Mouse (Mus musculus) midbrain, embryonic 11.5 days (tissue): ENCODE data around the gene Dnah17. TPM values are rescaled to one million over a fixed set of nuclear protein-coding genes. Genes with fewer than 3 reads are reported as not detected.

Experiments used
- ATAC-seq: fragments of 200-750 bp; cut with Nextera tagmentation; 2 replicates; pipeline ENCODE4 v1.8.0; 2017; ENCODE audit warnings: moderate TSS enrichment, moderate library complexity; ENCODE audit not compliant: low FRiP score
- DNase-seq: peaks from one replicate; pipeline ENCODE4 v3.0.0; 2015; ENCODE audit warnings: low spot score; ENCODE audit errors: missing footprints
- H3K27ac ChIP-seq: fragments of 300-500 bp; sonication (generic); 2 replicates; pipeline ENCODE4 v1.5.1; 2014; ENCODE audit warnings: low read depth, low read length
- H3K27me3 ChIP-seq: fragments of 300-500 bp; sonication (generic); 2 replicates; pipeline ENCODE4 v1.6.1; 2014; ENCODE audit warnings: mild to moderate bottlenecking, low read length, moderate library complexity, mixed read lengths; ENCODE audit not compliant: control insufficient read depth, insufficient read depth
- H3K36me3 ChIP-seq: fragments of 300-500 bp; sonication (generic); 2 replicates; pipeline ENCODE4 v1.6.1; 2014; ENCODE audit warnings: mild to moderate bottlenecking, low read length, moderate library complexity, mixed read lengths; ENCODE audit not compliant: control insufficient read depth, insufficient read depth
- H3K4me1 ChIP-seq: fragments of 300-500 bp; sonication (generic); 2 replicates; pipeline ENCODE4 v1.6.1; 2014; ENCODE audit warnings: low read length; ENCODE audit not compliant: control insufficient read depth, insufficient read depth
- H3K4me2 ChIP-seq: fragments of 300-500 bp; sonication (generic); 2 replicates; pipeline ENCODE4 v1.6.1; 2014; ENCODE audit warnings: mild to moderate bottlenecking, moderate library complexity
- H3K4me3 ChIP-seq: fragments of 300-500 bp; sonication (generic); 2 replicates; pipeline ENCODE4 v1.5.1; 2014; ENCODE audit warnings: low read depth, low read length
- H3K9ac ChIP-seq: fragments of 300-500 bp; sonication (generic); 2 replicates; pipeline ENCODE4 v1.6.1; 2014; ENCODE audit warnings: low read length
- H3K9me3 ChIP-seq: fragments of 300-500 bp; sonication (generic); 2 replicates; pipeline ENCODE4 v1.6.1; 2016; ENCODE audit warnings: low read length; ENCODE audit not compliant: control insufficient read depth
- WGBS: fragments of 180-500 bp; shearing (Covaris S2); extraction: QIAGEN DNeasy Blood & Tissue Kit; methylation state at CpG from one replicate; pipeline ENCODE4 v1.1.7; 2014; 5-methylcytosine and 5-hydroxymethylcytosine counted together
- polyA plus RNA-seq: library from polyadenylated mRNA; unstranded; fragments of >200 nt; fragmentation: Nextera tagmentation; extraction: Ambion mirVana; gene quantifications from 2 replicates; pipeline ENCODE4 v1.2.1, GENCODE M21; 2014

The Dnah17 gene
- polyA plus RNA-seq, 1 experiment from 2014 or later: 0.11 TPM

DNA sequence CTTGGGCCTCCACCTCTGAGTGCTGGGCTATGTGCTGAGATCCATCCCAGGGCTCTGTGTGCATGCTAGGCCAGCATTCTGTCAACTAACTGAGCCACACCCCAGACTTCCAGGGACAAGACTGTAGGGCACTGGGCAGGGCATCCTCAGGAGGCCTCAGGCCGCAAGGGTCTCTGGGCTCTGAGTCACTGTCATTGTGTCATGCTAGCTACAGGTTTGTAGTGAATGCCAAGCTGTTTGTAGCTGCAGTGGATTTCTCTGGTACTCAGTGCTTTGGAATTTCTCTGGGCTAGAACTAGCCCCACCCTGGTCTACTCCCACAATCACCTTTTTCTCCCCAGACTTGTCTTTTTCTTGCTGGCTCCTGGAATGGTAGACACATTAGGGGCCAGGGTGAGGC, 117.8 kb downstream of the Dnah17 start:
- 93% methylated on average over 1 of the region's 1 CpGs for WGBS
- no peaks in the 10 kb centered on the region for H3K27me3 ChIP-seq
- no peak overlapping the region for H3K4me2 ChIP-seq
- DNase-seq (no peak), ATAC-seq (no peak)
- H3K4me1 ChIP-seq: peaks cover 11% of the 10 kb centered on the region
- H3K9me3 ChIP-seq: no peaks in the 10 kb centered on the region
- no peak overlapping the region for H3K27ac ChIP-seq
- H3K4me3 ChIP-seq: no peak overlapping the region
- no peaks in the 10 kb centered on the region for H3K36me3 ChIP-seq
- no peak overlapping the region for H3K9ac ChIP-seq

GRCm38 (mm10) chr11:118009865-118010571, 120.4 kb downstream of the Dnah17 start:
- WGBS: 60% methylated on average over 4 of the region's 4 CpGs
- Histone ChIP-seq H3K4me3 (no peak overlapping the region), H3K4me1 (peaks cover 12% of the 10 kb centered on the region), H3K27me3 (no peaks in the 10 kb centered on the region), H3K4me2 (no peak overlapping the region), H3K9me3 (no peaks in the 10 kb centered on the region), H3K9ac (no peak overlapping the region), H3K27ac (no peak overlapping the region), H3K36me3 (peaks cover 4% of the 10 kb centered on the region)
- ATAC-seq (0 out of 2 replicates have a peak, but pooled peaks have one; percentile 4), DNase-seq (peak; percentile 83)

DNA sequence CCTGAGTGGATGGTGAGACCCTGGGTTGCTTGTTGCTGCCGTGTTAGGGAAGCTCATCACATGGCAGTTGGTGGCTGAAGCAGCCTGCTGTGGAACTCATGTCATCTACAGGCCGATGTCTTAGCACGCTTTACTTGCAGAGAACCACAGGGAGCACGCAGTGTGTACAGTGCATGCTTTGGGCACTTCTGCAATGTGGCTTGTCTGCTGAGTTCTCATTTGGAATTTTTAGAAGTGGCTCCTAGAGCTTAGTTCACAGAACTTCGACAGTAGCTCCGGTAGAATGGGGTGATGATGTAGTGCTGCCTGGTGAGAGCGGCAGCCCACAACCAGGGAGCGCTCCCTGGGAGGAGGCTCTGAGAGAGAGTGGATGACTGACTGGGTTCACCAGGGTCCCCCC, 121.6 kb downstream of the Dnah17 start:
- Histone ChIP-seq H3K36me3 (peaks cover 7% of the 10 kb centered on the region), H3K27ac (no peak overlapping the region), H3K4me2 (no peak overlapping the region), H3K4me3 (no peak overlapping the region), H3K9me3 (no peaks in the 10 kb centered on the region), H3K9ac (no peak overlapping the region), H3K27me3 (no peaks in the 10 kb centered on the region), H3K4me1 (peaks cover 12% of the 10 kb centered on the region)
- WGBS: 77% methylated on average over 8 of the region's 8 CpGs
- ATAC-seq (no peak), DNase-seq (peak; percentile 60)

DNA sequence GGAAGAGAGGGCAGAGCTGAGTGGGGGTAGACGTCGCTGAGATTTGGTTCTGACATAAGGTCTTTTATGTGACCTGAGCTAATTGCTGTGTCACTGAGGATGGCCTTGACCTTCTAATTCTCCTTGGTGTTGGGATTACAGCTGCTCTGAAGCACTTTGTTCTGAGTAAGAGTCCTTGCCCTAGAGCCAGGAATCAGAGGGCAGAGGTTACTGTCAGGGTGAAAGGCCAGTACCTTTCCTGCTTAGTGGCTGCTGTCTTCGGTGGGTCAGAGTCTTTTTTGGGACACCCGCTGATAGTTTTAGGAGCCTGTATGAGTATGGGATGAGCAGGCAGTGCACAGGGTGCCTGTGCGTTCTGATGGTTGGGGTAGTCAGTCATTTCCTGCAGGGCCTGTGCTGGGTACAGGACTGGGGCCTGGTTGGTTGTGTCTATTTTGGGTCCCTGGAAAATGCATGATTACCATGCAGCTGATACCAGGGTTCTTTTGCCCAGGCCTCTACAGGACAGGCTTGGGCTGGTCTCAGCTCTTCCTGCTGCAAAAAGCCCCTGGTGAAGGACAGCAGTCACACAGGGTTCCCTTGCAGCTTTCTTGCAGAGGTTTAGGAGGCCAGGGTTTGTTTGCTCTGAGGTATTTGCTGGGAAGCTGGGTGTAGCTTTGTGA, 122.2 kb downstream of the Dnah17 start:
- H3K27me3 ChIP-seq: no peaks in the 10 kb centered on the region
- H3K4me1 ChIP-seq: peaks cover 12% of the 10 kb centered on the region
- H3K9ac ChIP-seq: no peak overlapping the region
- 44% methylated on average over 5 of the region's 5 CpGs for WGBS
- no peak overlapping the region for H3K4me2 ChIP-seq
- no peak overlapping the region for H3K4me3 ChIP-seq
- H3K36me3 ChIP-seq: peaks cover 7% of the 10 kb centered on the region
- no peaks in the 10 kb centered on the region for H3K9me3 ChIP-seq
- H3K27ac ChIP-seq: no peak overlapping the region
- no peak for ATAC-seq
- DNase-seq: peak; percentile 84

- no peak overlapping the region for H3K9ac ChIP-seq
- no peak overlapping the region for H3K4me2 ChIP-seq
- DNase-seq (peak; percentile 84), ATAC-seq (no peak)
- no peaks in the 10 kb centered on the region for H3K9me3 ChIP-seq
- H3K4me1 ChIP-seq: peaks cover 12% of the 10 kb centered on the region
- 59% methylated on average over 8 of the region's 8 CpGs for WGBS
- H3K36me3 ChIP-seq: peaks cover 7% of the 10 kb centered on the region
- no peak overlapping the region for H3K4me3 ChIP-seq
- no peaks in the 10 kb centered on the region for H3K27me3 ChIP-seq
- no peak overlapping the region for H3K27ac ChIP-seq
Observed at GRCm38 (mm10) chr11:118007460-118008143, 122.8 kb downstream of the Dnah17 start.

DNA sequence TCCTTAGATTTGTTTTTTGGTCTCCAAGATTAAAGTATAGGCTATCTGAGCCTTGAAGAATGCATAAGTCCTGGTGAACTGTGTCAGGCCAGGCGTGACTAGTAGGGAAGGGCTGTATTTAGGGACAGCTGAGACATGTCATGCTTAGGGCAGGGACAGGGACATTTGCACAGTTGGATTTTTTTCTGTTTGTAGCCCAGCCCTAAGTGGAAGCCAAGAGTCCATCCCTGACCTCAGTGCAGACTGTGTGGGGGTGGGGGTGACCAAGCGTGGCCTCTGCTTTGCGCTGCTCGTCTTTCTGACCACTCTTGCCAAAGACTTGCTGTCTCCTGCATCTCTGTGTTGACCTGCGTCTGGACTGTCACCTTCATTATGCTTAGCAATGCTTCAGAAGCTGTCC, 126.2 kb downstream of the Dnah17 start:
- DNase-seq (no peak), ATAC-seq (no peak)
- 85% methylated on average over 5 of the region's 5 CpGs for WGBS
- peaks cover 10% of the 10 kb centered on the region for H3K36me3 ChIP-seq
- H3K27ac ChIP-seq: no peak overlapping the region
- H3K27me3 ChIP-seq: no peaks in the 10 kb centered on the region
- H3K9ac ChIP-seq: no peak overlapping the region
- peaks cover 9% of the 10 kb centered on the region for H3K4me1 ChIP-seq
- H3K4me2 ChIP-seq: no peak overlapping the region
- H3K9me3 ChIP-seq: no peaks in the 10 kb centered on the region
- H3K4me3 ChIP-seq: no peak overlapping the region

GRCm38 (mm10) chr11:118003718-118004117, 126.7 kb downstream of the Dnah17 start:
- no peak for ATAC-seq
- WGBS: 79% methylated on average over 5 of the region's 5 CpGs
- Histone ChIP-seq H3K4me1 (peaks cover 8% of the 10 kb centered on the region), H3K9ac (no peak overlapping the region), H3K27me3 (no peaks in the 10 kb centered on the region), H3K4me2 (no peak overlapping the region), H3K36me3 (peaks cover 10% of the 10 kb centered on the region), H3K9me3 (no peaks in the 10 kb centered on the region), H3K4me3 (no peak overlapping the region), H3K27ac (no peak overlapping the region)
- DNase-seq: no peak

- no peaks in the 10 kb centered on the region for H3K27me3 ChIP-seq
- H3K9me3 ChIP-seq: no peaks in the 10 kb centered on the region
- H3K4me2 ChIP-seq: no peak overlapping the region
- H3K36me3 ChIP-seq: peaks cover 10% of the 10 kb centered on the region
- WGBS: 94% methylated on average over 14 of the region's 14 CpGs
- DNase-seq (no peak), ATAC-seq (no peak)
- peaks cover 7% of the 10 kb centered on the region for H3K4me1 ChIP-seq
- no peak overlapping the region for H3K27ac ChIP-seq
- H3K4me3 ChIP-seq: no peak overlapping the region
- no peak overlapping the region for H3K9ac ChIP-seq
Observed at GRCm38 (mm10) chr11:118003176-118003575, 127.3 kb downstream of the Dnah17 start.
